Mouse (Mus musculus) liver, embryonic 13.5 days (tissue): ENCODE measurements around the gene Gnat1. TPM values are rescaled to one million over a fixed set of nuclear protein-coding genes. Genes with fewer than 3 reads are reported as not detected.

Experiments
- ATAC-seq: fragments of 200-750 bp; cut with Nextera tagmentation; 2 replicates; pipeline ENCODE4 v1.8.0; 2017; ENCODE audit warnings: low read depth, mild to moderate bottlenecking, moderate number of reproducible peaks, moderate library complexity
- DNase-seq: peaks from one replicate; pipeline ENCODE4 v3.0.0; 2022
- H3K27ac ChIP-seq: fragments of 300-500 bp; sonication (generic); 2 replicates; pipeline ENCODE4 v1.5.1; 2015; ENCODE audit warnings: moderate library complexity, mild to moderate bottlenecking, inconsistent platforms
- H3K27me3 ChIP-seq: fragments of 300-500 bp; sonication (generic); 2 replicates; pipeline ENCODE4 v1.6.1; 2015; ENCODE audit warnings: mild to moderate bottlenecking, inconsistent platforms
- H3K36me3 ChIP-seq: fragments of 300-500 bp; sonication (generic); 2 replicates; pipeline ENCODE4 v1.6.1; 2015; ENCODE audit warnings: mild to moderate bottlenecking, inconsistent platforms
- H3K4me1 ChIP-seq: fragments of 300-500 bp; sonication (generic); replicated peaks from 2 replicates; pipeline ENCODE4 v1.6.1; 2015; ENCODE audit warnings: inconsistent platforms
- H3K4me2 ChIP-seq: fragments of 300-500 bp; sonication (generic); 2 replicates; pipeline ENCODE4 v1.6.1; 2015; ENCODE audit warnings: inconsistent platforms, mild to moderate bottlenecking, moderate library complexity
- H3K4me3 ChIP-seq: fragments of 300-500 bp; sonication (generic); replicated peaks from 2 replicates; pipeline ENCODE4 v1.5.1; 2015; ENCODE audit warnings: mild to moderate bottlenecking, inconsistent platforms
- H3K9ac ChIP-seq: fragments of 300-500 bp; sonication (generic); 2 replicates; pipeline ENCODE4 v1.6.1; 2015; ENCODE audit warnings: mild to moderate bottlenecking, inconsistent platforms
- H3K9me3 ChIP-seq: fragments of 300-500 bp; sonication (generic); replicated peaks from 2 replicates; pipeline ENCODE4 v1.6.1; 2016; ENCODE audit warnings: inconsistent platforms
- WGBS: fragments of 180-500 bp; shearing (Covaris S2); methylation state at CpG from one replicate; pipeline ENCODE4 v1.1.7; 2015; ENCODE audit not compliant: insufficient replicate concordance; 5-methylcytosine and 5-hydroxymethylcytosine counted together
- polyA plus RNA-seq: library from polyadenylated mRNA; unstranded; fragments of >200 nt; fragmentation: Nextera tagmentation; extraction: Ambion mirVana; gene quantifications from 2 replicates; pipeline ENCODE4 v1.2.1, GENCODE M21; 2015

The Gnat1 gene
- polyA plus RNA-seq, 1 experiment from 2014 or later = 1.5 TPM

DNA sequence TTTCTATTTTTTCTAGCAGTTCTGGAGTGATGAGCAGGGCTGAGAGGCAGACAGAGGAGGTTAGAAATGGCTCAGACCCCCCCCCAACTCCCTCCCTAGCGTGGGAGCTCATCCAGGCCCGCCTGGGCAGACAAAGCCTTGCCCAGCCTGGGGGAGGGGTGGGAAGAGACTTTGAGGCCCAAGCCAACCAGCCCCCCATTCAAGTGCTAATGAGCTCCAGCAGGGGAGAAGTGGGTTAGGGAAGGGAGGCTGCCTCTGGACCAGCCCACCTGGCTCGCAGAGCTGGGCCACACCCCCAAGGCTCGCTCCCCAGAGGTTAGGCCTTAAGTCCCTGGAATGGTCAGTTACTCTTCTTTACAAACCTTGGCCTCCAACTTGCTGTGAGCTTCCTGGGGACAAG, 48.9 kb downstream of the Gnat1 start:
- Histone ChIP-seq H3K27me3 (no peaks in the 10 kb centered on the region), H3K4me2 (peak overlapping the region; percentile 49), H3K27ac (peak overlapping the region; percentile 94), H3K9me3 (no peaks in the 10 kb centered on the region), H3K36me3 (peaks cover 37% of the 10 kb centered on the region), H3K9ac (peak overlapping the region; percentile 39; the same call in 1 of the 2 replicates), H3K4me3 (no peak overlapping the region), H3K4me1 (peaks cover 91% of the 10 kb centered on the region)
- ATAC-seq (no peak), DNase-seq (no peak)
- 42% methylated on average over 4 of the region's 4 CpGs for WGBS

DNA sequence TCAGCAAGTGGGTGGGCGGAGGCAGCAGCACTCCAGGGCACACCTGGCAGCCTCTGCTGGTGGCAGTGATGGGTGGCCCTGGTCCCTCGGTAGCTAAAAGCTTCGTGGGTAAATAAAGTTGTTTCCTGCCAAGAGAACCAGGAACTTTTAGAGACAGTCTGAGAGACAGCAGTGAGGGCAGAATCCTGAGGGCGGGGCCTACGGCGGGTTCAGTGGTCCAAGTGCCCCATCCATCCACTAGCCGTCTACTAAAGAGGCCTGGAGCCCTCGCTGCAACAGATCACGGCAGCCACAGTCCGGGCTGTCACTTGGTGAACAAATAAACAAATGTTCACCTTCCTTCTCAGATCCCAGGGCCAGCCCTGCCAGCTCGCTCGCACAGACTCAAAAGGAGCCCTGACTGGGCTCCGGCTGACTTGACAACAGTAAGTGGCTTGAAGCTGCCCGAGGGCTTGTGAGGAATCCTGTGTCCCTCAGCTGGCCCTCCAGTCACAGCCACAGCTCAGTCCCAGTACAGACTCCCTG, 49.5 kb downstream of the Gnat1 start:
- Histone ChIP-seq H3K36me3 (peaks cover 43% of the 10 kb centered on the region), H3K4me3 (no peak overlapping the region; the same call in 1 of the 2 replicates), H3K9me3 (no peaks in the 10 kb centered on the region), H3K4me2 (peak overlapping the region; percentile 49), H3K27ac (peak overlapping the region; percentile 94), H3K27me3 (no peaks in the 10 kb centered on the region), H3K4me1 (peaks cover 96% of the 10 kb centered on the region), H3K9ac (peak overlapping the region; percentile 51)
- WGBS = 43% methylated on average over 14 of the region's 14 CpGs
- DNase-seq (no peak), ATAC-seq (no peak)

DNA sequence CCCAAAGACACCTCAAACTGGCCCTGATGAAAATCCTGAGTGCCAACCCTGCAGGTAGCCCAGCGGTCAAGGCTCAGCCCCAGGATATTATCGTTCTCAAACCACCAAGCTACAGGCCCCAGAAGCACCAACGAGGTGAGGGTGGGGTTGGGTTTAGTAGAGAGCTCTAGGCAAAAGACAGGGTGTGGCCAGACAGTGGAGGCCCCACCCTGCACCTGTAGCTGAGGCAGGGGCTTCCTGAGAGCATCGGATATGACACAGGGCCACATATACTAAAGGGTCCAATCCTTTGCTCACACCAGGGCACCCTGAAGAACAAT, 50.1 kb downstream of the Gnat1 start:
- H3K36me3 ChIP-seq = peaks cover 49% of the 10 kb centered on the region

DNA sequence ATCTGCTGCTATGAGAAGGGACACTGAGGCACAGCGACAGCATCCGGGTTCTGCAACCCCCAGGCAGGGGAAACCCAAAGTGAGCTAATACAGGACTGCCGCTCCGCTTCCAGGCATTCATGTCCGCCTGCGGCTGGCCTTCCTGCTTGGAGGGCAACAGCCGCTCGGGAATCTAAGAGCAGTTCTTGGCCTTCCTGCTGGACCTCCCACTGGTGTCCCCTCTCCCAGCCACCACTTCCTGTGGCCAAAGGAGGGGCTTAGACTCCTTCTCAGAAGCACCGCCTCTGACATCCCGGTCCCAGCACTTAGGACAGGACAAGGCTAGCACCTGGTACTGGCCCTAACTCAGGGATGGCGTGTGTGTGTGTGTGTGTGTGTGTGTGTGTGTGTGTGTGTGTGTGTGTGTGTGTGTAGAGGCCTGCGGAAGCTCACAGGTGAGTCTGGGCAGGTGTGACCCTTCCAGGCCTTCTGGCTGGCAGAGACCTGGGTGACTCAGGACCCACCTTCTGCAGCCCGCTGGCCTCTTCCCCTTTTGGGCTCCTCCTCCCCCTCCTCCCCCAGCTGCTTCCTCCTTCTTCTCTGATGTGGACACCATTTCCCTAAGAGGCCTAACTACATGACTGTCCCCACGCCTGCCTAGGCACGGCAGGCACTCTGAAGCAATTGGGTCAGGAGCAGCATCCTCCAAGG, 50.6 kb downstream of the Gnat1 start:
- Histone ChIP-seq H3K36me3 (peaks cover 53% of the 10 kb centered on the region), H3K27ac (peak overlapping the region; percentile 94), H3K27me3 (no peaks in the 10 kb centered on the region), H3K4me1 (peaks cover 100% of the 10 kb centered on the region), H3K4me3 (no peak overlapping the region; the same call in 1 of the 2 replicates), H3K9ac (peak overlapping the region; percentile 51), H3K4me2 (peak overlapping the region; percentile 49), H3K9me3 (no peaks in the 10 kb centered on the region)
- 51% methylated on average over 15 of the region's 15 CpGs for WGBS
- no peak for ATAC-seq
- DNase-seq = no peak

More for the DNA sequence above, 50.1 kb downstream of the Gnat1 start:
- H3K27ac ChIP-seq = peak overlapping the region; percentile 94
- H3K9me3 ChIP-seq = no peaks in the 10 kb centered on the region
- 10% methylated on average over 4 of the region's 4 CpGs for WGBS
- peak overlapping the region; percentile 51 for H3K9ac ChIP-seq
- no peak overlapping the region; the same call in 1 of the 2 replicates for H3K4me3 ChIP-seq
- H3K4me2 ChIP-seq = peak overlapping the region; percentile 49
- no peaks in the 10 kb centered on the region for H3K27me3 ChIP-seq
- ATAC-seq = no peak
- DNase-seq = no peak
- peaks cover 100% of the 10 kb centered on the region for H3K4me1 ChIP-seq

DNA sequence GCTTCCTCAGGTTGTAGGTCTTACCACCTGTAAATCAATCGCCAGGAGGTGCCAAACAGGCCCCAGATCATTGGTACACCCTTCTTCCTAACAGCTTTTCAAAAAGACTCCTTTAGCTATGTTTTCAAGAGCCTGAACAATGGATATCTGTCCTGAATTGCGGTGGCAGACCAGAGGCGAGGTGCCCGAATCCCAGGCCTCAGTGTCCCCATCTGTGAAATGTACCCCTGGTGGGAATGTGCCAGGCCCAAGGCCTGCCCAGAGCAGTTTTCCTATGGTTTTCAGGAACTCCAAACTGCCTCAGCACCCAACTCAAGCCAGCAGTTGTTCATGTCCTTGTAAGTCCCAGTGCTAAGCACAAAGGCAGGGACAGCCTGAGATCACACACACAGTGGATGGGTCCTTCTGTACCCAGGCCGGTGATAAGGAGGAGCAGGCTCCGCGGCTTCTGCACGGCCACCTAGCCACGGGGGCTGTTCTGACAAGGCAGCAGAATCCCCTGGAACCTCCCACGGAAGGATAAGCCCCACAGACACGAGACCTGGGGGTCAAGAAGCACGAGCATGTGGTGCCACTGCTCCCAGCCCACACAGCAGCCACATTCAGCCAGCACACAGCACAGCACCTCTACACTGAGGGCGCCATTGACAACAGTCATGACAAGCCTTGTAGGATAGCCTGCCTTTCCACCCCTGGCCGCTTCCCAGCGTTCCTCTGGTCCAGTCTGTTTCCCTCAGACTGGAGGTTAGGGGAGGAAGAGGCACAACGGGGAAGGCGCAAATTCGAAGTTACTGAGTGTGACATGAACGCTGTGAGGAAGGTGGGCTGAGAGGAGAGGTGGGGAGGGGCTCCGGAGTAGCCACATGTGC, 51.9 kb downstream of the Gnat1 start:
- 37% methylated on average over 20 of the region's 20 CpGs for WGBS
- Histone ChIP-seq H3K36me3 (peaks cover 63% of the 10 kb centered on the region), H3K27me3 (no peaks in the 10 kb centered on the region), H3K9me3 (no peaks in the 10 kb centered on the region), H3K27ac (peak overlapping the region; percentile 94), H3K4me2 (peak overlapping the region; percentile 49), H3K9ac (peak overlapping the region; percentile 57), H3K4me3 (0 out of 2 replicates have a peak overlapping the region, but pooled peaks have one; percentile 6), H3K4me1 (peaks cover 93% of the 10 kb centered on the region)
- no peak for ATAC-seq
- no peak for DNase-seq

DNA sequence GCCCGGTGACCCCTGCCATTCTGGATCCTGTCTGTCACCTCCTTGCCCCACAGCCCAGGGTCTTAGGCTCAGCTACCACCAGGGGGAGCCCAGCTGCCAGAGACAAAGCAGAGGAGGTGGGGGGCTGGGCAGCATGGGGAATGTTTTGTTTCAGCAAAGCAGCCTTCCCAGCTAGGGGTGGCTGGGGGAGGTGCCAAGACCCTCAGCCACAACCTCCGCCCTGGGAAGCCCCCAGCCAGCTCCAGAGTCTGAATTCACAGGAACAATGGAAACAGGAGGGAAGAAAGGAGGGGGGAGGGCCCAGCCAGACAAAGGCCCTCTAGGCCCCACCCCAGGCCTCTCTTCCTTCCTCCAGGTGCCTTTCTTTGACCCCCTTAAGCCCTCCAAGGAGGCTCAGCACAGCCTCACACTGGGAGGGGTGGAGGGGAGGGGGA, 52.7 kb downstream of the Gnat1 start:
- H3K4me3 ChIP-seq = no peak overlapping the region
- H3K9ac ChIP-seq = peak overlapping the region; percentile 57

DNA sequence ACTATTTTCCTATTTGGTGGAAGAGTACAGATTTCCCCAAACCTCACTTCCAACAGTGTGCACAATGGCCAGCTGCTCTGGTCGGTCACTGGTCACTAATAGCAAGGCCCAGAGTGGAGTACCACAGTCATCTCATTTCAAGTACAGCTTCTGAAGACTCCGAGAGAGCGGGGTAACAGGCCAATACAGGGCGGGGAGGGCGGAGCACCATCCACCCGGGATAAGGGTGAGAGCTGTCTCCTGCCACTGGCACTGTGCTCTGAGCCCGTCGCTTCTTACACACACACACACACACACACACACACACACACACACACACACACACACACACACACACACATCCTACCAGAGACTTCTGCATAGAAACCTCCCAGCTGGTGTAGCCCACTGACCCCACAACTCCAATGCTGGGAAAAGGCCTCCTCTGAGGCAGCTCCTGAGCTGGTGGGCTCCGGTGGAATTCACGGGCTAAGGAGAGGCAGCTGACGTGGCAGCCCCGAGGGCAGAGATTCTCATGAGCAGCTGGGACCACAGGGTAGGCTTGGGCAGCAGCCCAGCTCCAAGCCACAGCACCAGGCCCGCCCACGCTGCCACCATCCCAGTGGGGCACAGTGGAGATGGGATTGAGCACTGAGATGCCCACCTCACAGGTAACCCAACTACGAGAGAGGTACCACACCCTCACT, 53.2 kb downstream of the Gnat1 start:
- Histone ChIP-seq H3K4me2 (peak overlapping the region; percentile 42), H3K27ac (peak overlapping the region; percentile 94), H3K36me3 (peaks cover 64% of the 10 kb centered on the region), H3K9me3 (no peaks in the 10 kb centered on the region), H3K4me1 (peaks cover 80% of the 10 kb centered on the region), H3K4me3 (peak overlapping the region; percentile 14; the same call in 1 of the 2 replicates), H3K9ac (peak overlapping the region; percentile 57), H3K27me3 (no peaks in the 10 kb centered on the region)
- ATAC-seq = peak; percentile 49
- DNase-seq = no peak
- 42% methylated on average over 15 of the region's 15 CpGs for WGBS

More for the DNA sequence above, 52.7 kb downstream of the Gnat1 start:
- ATAC-seq (peak; percentile 47), DNase-seq (peak; percentile 60)
- peak overlapping the region; percentile 94 for H3K27ac ChIP-seq
- WGBS = 0% methylated on average over 2 of the region's 2 CpGs
- peaks cover 86% of the 10 kb centered on the region for H3K4me1 ChIP-seq
- no peaks in the 10 kb centered on the region for H3K9me3 ChIP-seq
- H3K4me2 ChIP-seq = peak overlapping the region; percentile 42
- no peaks in the 10 kb centered on the region for H3K27me3 ChIP-seq
- H3K36me3 ChIP-seq = peaks cover 68% of the 10 kb centered on the region

DNA sequence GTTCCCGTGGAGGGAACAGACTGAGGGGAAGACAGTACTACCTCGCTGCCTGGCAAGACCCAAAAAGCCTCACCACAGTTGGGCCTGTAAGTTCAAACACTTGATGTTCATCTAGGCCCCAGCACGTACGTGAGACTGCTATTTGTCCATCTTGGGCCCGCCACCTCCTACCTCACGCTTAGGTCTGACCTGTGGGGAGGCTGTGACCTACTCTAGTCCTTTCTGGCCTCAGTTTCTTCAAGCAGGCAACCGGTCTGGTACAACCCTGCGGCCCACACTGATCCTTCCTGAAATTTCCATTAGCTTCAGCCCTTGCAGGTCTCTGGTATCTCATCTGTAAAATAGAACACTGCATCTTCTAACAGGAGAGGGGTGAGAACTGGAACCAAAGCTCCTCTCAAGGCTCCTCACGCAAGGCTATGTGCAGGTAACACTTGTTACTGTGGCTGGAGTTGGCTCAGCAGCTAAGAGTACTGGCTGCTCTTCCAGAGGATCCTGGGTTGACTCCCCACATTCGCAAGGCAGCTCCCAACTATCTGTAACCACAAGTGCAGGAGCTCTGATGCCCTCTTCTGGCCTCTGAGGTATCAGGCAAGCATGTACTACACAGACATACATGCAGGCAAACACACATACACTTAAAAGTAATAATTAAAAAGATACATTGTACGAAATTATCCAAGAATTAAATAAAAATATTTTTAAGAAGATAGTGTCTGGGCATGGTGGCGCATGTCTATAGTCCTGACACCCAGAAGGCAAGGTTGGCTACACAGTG, 54.0 kb downstream of the Gnat1 start:
- Histone ChIP-seq H3K36me3 (peaks cover 60% of the 10 kb centered on the region), H3K9ac (peak overlapping the region; percentile 57; the same call in 1 of the 2 replicates), H3K27me3 (no peaks in the 10 kb centered on the region), H3K9me3 (no peaks in the 10 kb centered on the region), H3K27ac (0 out of 2 replicates have a peak overlapping the region, but pooled peaks have one; percentile 31), H3K4me3 (no peak overlapping the region), H3K4me2 (no peak overlapping the region), H3K4me1 (peaks cover 74% of the 10 kb centered on the region)
- ATAC-seq = no peak
- no peak for DNase-seq
- 85% methylated on average over 12 of the region's 12 CpGs for WGBS

DNA sequence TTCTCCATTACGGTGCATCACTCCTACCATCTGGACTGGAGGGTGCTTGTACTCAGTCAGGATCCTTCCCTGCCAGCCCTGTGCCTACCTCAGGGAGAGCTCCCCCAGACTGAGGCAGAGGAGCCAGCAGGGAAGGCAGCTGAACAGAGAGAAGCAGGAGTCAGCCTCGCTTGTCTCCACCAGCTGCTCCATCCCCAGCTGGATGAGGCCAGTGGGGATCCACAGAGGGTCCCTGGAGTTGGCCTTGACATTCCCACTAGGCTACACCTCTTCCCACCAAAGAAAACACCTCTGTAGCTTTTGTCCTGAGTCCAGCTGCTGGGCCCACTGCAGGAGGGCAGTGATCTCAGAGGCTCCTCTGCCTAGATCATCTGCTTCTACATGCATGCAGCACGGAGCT, 54.6 kb downstream of the Gnat1 start:
- WGBS = 76% methylated on average over 3 of the region's 3 CpGs
- Histone ChIP-seq H3K4me2 (no peak overlapping the region), H3K4me3 (no peak overlapping the region), H3K4me1 (peaks cover 74% of the 10 kb centered on the region), H3K9ac (peak overlapping the region; percentile 7; the same call in 1 of the 2 replicates), H3K36me3 (peaks cover 64% of the 10 kb centered on the region), H3K27me3 (no peaks in the 10 kb centered on the region), H3K9me3 (no peaks in the 10 kb centered on the region), H3K27ac (0 out of 2 replicates have a peak overlapping the region, but pooled peaks have one; percentile 31)
- no peak for DNase-seq
- no peak for ATAC-seq

DNA sequence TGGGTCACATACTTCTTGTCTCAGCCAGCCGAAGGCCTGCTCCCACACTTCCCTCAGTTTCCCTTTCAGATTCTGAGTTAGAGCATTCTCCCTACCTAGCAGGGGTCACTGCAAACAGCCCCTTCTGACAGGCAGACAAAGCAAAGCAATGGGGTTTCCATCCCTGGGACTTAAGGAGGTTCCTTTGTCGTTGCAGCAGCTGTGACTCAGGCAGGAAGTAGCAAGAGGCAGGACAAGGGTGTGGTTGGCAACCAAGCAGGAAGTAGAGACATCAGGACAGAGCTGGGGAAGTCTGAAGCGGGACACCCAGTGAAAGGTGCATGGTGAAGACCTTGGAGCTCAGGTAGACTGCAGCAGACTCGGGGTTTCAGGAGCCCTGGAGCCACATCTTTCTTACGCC, 55.0 kb downstream of the Gnat1 start:
- Histone ChIP-seq H3K9me3 (no peaks in the 10 kb centered on the region), H3K4me3 (no peak overlapping the region), H3K36me3 (peaks cover 65% of the 10 kb centered on the region), H3K4me1 (peaks cover 74% of the 10 kb centered on the region), H3K4me2 (no peak overlapping the region), H3K9ac (peak overlapping the region; percentile 7; the same call in 1 of the 2 replicates), H3K27me3 (no peaks in the 10 kb centered on the region), H3K27ac (0 out of 2 replicates have a peak overlapping the region, but pooled peaks have one; percentile 31)
- DNase-seq (no peak), ATAC-seq (no peak)
- 47% methylated on average over 5 of the region's 5 CpGs for WGBS
